Mouse (Mus musculus) layer of hippocampus, adult 8-10 months (tissue): Measurements from ENCODE around the gene Rps19bp1. TPM values are rescaled to one million over a fixed set of nuclear protein-coding genes. Genes with fewer than 3 reads are reported as not detected.

Experiments used
- DNase-seq, 2 experiments: peaks; one replicate each; pipeline ENCODE4 v3.0.0; 2022; ENCODE audit warnings: low spot score in 2 of 2
- total RNA-seq, 4 experiments: library from RNA; stranded (reverse); gene quantifications; 2 replicates each; pipeline ENCODE4 v1.2.4; 2022

Rps19bp1 gene
- total RNA-seq, result 10 to 100 TPM; 29.9 to 41.0 (median 34.0) TPM

DNA sequence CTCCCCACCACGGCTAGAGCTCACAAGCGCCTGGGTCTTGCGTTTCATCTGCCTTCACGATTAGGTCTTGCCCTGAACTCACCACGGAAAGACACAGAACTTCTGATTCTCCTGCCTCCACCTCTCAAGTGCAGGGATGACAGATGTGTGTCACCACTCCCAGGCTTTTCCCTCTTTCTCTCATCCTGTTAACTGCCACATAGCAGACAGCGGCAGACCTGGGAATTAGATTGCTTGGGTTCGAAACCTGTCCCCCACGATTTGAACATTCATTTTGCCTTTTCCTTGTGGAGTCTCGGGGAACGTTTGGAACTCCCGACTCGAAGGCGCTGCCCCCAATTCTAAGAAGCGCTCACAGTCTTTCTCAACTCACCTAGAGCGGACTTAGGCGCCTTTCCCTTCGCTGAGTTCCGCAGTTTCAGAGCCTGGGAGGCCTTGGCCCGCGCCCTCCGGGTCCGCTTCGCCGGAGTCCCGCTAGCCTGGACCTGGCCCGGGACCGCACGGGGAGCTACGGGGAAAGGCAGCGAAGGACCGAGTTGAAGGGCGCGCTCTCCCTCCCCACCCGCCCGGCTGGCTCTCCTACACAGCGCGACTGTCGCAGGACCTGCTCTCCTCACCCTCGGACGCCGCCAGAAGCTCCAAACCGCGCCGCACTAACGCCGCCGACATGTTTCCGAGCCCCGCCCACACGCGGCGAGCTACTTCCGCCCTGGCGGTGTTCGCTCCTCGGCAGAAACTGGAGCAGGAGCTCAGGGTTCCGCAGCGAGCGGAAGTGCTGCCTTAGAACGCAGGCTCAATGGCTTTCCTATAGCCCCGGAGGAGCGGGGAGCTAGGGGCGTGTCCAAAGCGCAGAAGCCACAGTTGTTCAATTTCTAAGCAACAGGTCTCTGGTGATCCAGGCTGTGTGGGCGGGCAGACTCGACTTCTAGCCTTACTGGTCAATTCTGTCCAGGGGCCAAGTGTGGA, at the start of gene Rps19bp1:
Rps19bp1 (minus strand) TSS at position 706 of the 966 bp plus-strand sequence.
- DNase-seq, result peak; percentile 78 to 87

DNA sequence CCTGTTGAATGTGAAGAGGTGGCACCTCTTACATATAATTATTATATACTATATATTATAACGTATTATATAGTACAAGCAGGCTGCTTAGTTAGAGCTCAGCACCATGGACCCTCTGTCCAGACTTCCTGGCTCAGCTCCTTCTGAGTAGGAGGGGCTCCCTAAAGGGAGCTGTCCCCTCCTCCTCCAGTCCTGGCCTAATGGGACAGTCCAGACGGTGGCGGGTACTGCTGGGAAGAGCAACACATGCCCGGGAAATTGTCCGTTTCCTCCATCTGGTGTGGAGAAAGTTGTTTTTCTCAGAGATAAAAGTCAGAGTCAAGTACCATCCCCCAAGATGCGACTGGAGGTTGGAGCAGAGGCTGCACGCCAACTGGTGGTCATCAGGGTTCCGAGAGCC, 42.0 kb upstream of the Rps19bp1 start:
- no peak for DNase-seq

DNA sequence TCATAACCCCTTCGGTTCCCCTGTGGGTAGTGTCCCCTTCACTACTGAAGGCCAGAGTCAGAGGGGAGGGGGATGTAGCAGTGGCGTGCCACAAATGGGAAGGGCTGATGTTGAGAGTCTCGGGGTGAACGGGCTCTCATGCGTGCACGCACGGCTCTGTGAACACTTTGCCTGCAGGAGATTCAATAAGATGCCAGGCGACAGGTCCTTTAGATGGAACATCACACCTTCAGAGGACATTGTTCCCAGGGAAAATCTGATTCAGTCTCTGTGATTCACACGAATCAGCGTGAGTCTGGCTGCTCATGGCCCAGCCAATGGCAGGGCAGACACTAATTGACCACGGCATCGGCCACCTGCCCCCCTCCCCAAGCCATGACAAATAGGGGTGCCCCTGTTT, 40.1 kb upstream of the Rps19bp1 start:
- no peak for DNase-seq

DNA sequence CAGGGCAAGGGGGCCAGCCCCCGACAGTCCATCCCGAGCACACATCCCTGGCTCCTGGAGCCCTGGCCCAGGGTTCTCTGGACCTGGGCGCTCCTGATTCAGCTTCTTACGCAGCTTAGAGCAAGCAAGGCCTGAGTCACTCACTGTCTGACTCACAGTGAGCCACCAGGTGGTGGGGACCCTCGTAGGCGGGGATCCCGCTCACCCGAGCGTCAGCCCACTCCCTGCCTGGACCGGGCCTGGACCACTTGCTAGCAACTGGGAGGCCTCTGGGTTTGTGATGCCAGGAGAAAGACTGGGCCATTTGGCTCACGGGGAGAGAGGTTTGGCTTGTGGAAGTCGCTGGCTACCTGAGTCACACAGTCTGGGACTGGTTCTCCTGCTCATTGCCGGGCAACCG, 39.7 kb upstream of the Rps19bp1 start:
- DNase-seq, result no peak

DNA sequence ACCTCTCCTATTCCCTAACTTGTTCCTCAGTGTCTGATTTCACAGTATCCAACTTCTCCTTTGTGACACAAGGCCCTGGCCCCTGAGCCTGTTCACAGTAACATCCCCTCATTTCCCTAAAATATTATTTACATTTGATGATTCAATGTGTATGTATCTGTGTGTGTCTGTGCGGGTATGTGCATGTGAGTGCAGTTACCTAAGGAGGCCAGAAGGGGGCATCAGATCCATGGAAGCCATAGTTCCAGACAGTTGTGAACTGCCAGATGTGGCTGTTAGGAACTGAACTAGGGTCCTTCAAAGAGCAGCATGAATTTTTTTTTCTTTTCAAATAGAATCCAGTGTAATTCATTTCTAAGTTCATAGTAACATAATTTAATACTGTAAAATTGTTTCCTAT, 33.0 kb upstream of the Rps19bp1 start:
- no peak for DNase-seq

DNA sequence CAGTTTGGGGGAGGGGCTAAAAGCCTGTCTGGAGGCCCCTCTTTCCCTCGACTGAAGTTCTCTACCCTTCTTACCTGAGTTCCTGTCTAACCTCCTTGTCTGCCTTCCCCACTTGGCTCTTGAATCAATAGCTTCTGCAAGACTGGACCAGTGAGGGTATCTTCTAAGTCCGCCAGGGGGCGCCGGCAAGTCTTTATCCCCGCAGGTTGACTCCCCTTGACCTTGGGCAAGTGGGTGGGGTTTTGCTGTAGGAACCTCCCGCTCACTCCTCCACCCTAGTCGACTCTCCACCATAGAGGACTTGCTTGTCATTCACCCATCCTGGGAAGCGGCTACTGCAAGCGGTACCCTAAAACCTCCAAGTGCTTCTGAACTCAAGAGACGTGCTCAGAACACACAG, 25.3 kb upstream of the Rps19bp1 start:
- DNase-seq, result peak; percentile 51 to 74

DNA sequence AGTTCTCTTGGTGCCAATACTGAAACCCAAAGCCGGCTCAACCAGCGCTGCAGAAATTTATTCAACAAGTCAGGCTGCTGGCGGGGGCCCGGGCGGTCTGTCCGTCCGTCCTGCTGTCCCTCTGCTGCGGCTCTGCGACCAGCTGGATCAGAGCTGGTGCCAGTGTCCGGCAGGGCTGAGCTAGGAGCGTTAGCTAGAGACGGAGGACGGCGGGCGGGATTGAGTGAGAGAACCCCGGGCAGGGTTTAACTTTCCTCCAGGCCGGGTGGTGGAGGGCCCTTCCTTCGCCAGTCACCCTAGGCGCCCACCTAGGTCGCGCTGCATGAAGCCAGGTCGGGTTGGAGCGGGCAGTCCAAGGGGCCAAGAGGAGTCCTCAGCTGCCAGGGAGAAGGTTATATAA, 23.9 kb upstream of the Rps19bp1 start:
- no peak for DNase-seq

DNA sequence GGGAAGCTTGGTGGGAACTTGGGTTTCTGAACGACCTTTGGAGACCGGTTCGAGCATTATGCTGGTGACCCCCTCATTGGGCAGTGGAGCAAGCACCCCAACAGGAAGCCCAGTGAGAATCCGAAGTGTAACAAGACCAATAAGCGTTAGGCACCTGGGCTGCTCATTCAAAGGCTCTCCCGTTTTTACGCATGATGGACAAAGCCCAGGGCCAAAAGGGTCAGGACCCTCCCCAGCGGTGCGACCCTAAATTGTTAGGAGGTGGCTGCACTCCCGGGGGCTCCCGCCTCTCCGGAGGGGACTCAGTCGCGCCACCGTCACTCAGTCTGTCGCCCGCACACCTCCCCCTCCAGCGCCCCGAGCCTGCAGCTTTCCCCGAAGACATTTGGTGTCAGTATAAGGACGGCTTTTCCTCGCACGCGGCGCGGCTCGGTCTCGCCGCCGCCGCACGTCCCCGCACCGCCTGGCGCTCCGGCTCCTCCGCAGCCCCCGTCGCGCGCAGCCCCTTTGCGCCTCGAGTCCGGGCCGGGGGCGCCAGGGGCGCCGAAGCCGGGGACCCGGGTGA, 22.8 kb upstream of the Rps19bp1 start, which contains the start of gene Cacna1i:
Cacna1i (plus strand) TSS at position 388 of the 565 bp plus-strand sequence.
- DNase-seq, result peak in 1 of 2 experiments; percentile 60

DNA sequence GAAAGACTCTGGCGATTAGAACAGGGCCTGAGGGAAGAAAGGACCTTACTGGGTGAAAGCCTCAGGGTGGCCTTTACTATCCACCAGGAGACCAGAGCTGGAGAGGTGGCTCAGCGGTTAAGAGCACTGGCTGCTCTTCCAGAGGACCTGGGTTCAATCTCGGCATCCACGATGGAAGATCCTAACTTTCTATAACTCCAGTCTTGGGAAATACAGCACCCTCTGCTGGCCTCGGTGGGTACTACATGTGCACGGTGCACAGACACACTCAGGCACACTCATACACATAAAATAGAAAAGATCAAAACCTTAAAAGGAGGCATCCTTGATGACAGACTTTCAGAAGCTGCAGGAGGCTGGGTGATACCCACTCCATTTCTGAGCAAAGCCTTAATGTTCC, 16.5 kb upstream of the Rps19bp1 start:
- DNase-seq, result no peak

DNA sequence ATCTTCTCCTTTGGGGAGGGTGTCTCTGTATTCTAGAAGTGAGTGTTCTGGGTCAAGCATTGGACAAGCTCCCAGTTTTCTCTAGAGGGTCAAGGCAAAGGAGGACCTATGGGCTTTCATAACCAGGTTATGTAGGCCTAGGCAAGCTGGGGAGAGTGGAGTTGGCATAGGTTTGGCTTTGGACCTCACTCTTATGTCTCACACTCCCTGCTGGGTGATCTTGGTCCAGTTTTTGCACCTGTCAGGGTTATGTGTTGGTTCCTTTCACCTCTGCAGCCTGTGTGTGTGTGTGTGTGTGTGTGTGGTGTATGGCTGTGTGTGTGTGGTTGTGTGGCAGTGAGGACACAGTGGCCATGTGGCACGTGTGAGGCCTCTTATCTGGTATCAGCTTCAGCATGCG, 14.9 kb upstream of the Rps19bp1 start:
- no peak for DNase-seq

DNA sequence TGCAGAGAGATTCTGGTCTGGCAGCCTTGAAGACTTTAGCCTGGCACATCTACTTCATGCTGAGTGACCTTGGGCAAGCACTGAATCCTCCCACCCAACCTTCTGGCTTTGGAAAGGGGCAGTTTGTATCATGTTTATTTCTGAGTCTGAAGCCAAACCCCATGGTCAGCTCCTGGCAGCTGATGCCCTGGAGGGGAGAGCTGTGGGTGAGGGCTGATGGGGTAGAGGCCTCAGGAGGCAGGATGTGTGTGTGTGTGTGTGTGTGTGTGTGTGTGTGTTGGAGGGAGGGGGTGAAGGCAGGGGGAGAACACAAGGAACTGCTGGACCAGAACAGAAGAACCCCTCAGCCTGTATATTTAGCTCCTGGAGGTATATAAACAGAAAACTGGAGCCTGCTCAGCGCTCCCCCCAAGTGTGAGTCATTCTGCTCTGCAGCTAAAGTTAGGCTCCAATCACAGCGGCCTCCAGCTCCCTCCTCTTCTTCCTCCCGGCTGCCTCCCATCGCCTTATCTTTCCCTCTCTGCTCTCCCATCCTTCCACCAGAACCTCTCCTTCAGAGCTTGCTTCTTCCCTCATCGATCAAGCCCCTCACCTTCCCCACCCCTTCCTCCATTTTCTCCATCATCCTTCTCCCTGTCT, 14.1 kb upstream of the Rps19bp1 start:
- peak in 1 of 2 experiments; percentile 62 for DNase-seq

DNA sequence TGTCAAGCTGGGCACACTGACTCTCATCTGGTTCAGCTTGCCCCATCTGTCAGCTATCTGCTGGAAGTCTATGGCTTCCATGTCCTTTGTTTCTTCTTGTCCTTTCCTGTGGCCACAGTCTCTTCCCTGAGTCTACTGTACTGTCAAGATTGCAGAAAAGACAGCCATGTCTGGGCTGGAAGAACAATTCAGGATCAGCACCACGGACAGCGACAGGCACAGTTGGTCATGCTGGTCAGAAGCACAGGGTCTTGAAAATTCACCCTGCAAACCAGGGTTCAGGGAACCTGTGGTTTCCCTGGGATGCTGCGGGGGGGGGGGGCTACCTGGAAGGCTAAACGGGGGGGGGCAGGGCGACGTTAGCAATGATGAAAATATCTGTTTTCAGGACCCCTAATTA, 13.5 kb upstream of the Rps19bp1 start:
- no peak for DNase-seq

DNA sequence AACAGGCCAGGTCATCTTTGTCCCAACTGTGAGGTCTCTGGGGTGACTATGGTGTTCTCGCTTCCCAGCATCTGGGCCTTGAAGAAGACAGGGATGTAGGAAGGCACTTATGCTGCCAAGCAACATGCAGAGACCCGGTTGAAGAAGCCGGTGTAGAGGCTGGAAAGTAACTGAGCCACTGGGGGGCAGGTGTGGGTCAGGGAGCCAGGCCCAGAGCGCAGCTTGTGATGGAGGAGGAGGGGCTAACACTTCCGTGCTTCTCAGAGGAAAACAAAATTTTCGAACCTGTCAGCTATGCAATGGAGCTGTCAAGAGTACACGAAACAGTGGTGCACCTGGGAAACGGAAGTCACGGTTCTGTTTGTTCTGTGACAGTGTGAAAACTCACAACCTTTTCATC, 13.0 kb upstream of the Rps19bp1 start:
- DNase-seq, result no peak

DNA sequence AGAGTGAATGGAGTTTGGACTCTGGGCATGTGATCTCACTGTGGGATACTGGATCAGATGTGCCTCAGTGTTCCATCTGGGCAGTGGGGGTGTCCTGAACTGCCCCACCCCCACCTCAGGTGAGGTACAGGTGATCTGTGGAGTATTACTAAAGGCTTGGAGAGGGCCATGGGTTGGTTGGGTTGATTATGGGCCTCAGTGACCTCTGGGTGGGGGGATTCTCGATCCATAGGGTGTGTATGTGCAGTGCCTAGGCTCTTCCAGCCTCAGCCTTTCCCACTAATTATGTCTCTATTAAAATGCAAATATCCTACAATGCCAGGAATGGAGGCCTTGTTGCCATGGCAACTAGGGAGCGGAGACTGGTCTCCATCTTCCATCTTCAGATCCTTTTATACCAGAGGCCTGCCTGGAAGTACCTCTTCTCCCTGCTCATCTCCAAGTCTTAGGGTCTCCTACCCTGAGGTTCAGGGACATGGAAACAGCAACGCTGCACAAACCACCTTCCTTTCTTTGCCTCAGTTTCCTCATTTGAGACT, 7.8 kb upstream of the Rps19bp1 start:
- no peak for DNase-seq

DNA sequence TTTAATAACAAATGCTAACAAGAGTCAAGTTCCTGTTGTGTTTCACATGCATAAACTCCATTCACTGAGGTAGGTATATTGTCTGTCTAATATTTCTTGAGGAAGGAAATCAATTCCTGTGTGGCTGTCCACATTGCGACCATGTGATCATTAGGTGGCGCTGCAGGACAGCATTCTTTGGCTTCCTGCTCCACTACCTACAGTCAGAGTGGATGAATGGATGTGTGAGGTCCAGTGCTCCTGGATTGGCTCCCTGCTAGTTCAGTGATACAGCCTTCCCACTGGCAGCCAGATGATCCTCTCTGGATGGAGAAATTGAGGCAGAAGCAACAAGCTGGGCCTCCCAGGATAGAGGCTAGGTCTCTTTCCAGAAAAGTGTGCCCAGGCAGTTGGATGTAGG, 2.2 kb upstream of the Rps19bp1 start:
- DNase-seq, result peak; percentile 76 to 89

DNA sequence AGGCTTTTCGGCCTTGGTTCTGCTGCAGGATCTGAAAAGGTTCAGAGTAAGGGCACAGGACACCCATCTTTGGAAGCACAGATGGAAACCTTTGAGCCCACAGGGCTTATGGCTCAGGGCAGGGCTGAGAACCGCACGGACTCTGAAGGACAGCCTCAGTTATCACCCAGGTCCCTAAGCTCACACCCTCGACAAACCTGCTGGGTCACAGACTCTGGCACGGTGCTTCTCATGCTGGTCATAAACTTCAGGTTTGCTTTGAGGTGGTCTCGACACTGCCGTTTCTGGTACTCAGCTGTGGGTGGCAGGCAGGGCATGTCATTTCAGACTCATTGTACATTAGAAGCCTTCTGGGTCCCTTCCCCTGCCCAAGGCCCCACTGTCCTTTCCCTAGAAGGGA, 3.0 kb downstream of the Rps19bp1 start:
- no peak for DNase-seq

DNA sequence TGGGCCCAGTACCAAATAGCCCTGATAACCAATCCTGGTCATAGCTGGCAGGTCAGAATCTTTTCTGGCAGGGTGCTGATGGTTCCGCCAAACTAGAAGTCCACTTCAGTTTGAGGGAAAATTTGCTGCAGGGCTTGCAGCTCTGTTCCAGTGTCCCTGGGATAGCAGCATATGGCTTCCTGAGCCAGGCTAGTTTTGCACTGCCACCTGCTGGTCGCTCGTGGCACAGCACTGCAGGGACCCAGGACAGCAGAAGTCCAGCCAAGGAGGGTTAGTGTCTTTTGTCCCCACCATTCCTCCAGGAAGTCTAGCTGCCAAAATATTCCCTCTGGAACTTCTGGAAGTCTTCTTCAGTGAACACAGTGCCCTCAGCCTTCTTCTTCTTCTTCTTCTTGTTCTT, 3.4 kb downstream of the Rps19bp1 start:
- DNase-seq, result peak; percentile 72 to 88

DNA sequence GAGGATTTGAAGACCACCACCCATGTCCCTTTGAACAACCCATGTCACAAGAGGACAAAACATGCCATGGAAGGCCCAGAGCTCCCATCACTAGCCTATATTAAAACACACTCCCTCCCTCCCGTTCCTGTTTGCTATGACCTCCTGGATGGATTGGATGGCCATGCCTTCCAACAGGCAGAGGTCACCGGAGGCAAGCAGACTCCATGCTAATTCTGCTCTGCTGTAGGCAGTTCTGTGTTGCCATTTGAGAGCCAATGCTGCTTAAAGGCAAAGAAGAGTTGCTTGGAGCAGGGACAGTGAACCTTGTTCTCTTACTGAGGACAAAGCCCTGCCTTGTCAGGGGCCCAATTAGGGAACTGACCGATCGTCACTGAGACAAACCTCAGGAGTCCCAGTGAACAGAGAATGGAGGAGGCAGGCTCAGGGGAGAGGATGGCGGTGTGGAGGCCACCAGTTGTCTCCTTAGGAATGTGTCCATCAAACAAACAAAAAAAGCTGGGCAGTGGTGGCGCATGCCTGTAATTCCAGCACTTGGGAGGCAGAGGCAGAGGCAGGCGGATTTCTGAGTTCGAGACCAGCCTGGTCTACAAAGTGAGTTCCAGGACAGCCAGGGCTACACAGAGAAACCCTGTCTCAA, 4.6 kb downstream of the Rps19bp1 start:
- DNase-seq, result no peak

DNA sequence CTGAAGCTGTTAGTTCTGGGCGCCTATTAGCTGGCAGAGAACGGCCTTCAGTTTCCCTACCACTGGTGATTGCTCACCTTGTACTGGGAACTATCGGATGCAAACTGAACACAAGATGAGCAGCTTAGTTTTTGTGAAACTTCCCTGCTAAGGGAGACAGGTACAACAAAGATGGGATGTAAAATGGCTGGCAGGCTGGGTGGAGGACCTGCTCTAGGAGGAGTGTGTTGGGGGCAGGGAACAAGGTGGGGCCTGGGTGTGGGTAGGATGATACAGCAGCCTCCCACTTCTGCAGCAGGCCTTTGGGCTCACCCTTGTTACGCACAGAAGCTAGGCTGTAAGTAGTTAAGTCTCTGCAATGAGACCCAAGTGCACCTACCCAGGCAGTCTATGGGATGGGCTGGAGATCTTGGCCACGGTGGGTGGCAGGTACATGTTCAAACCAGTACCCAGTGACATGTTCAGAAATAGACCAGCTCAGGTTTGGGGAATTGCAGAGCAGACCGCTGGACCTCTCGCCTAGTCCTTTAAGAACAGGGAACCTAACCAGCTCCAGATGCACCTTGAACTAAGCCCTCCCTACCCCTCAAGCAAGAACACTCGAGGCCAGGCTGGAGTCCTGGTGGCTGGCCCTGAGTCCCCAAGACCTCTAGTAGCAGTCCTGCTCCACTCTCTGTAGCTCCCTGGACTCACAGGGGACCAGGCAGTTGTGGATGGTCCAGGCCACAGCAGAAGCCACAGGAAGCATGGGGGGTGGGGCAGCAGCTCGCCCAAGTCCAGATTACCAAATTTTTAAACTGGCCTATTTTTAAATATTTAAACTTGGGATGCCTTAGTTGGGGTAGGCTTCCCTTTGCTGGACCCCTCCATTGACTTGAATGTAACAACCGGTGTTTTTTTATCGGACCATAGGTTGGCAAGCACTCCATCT, 5.6 kb downstream of the Rps19bp1 start:
- no peak for DNase-seq

DNA sequence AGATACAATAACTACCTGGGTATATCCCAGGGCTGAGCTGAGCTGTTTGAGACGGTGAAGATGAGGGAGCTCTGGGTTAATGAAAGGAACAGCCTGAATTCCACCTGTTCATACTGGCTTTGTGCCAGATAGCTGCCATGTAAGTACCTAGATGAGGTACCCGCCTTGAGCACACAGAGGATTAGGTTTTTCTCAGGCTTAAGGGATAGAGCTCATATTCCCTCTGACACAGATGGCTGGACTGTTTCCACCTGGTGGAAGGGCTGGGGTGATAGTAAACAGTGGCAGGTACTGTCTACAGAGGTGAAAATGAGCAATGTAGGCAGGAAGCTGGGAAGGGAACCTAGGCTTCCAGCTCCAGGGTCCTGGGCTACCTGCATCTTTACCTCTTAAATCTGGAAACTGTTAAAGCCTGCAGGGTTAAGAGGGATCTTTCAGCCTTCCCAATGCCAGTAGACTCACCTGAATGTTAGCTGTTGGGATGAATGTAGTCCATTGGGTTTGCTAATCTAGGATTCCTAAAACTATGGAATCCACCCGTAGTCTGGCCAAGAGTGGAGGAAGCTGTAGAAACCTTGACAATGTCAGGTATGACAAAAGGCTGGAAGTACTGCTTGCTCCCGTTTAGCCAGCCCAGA, 6.4 kb downstream of the Rps19bp1 start:
- DNase-seq, result no peak
